ENCODE assay signal across 13 mouse cellular contexts in genomic region chr3:79818202-79818995, GRCm38 (mm10). TPM values are rescaled to one million over a fixed set of nuclear protein-coding genes. Genes with fewer than 3 reads are reported as not detected.
DNase-seq lines count a peak whose midpoint lies in the region; ATAC-seq and TF ChIP-seq lines count a peak whose summit lies in the region.
"Had no signal": no experiment of that assay in that cellular context is flagged by ENCODE, and none has a peak within 500 bp of the region (broad histone marks: within the 10 kb centered on the region; RNA-seq: fewer than 3 reads in every experiment).

No protein-coding gene starts in this region.

- TF ChIP-seq CTCF in cerebellum, adult 2 months (IDR thresholded peaks at IDR 0.05; ENCODE audit: borderline replicate concordance, insufficient read depth, low read depth, low read length) = no peak

- ATAC-seq in cerebellum, adult (ENCODE audit: insufficient number of reproducible peaks, low FRiP score, low TSS enrichment) = no peak
- 0 out of 2 replicates have a peak, but pooled peaks have one; percentile 51 for ATAC-seq in granulocyte monocyte progenitor cell, adult 5-6 weeks (replicated peaks; ENCODE audit: poor library complexity, severe bottlenecking)
- ATAC-seq: forebrain, embryonic 15.5 days had no signal

- H3K9me3 ChIP-seq in limb, embryonic 10.5 days (replicated peaks) = no peaks in the 10 kb centered on the region
- H3K9me3 ChIP-seq: forebrain, embryonic 15.5 days; liver, embryonic 13.5 days had no signal

- TF ChIP-seq POLR2A in cerebellum, adult 2 months (IDR thresholded peaks at IDR 0.05; ENCODE audit: borderline replicate concordance, insufficient read depth, low read length) = no peak

- H3K27me3 ChIP-seq in cerebellum, adult 2 months (ENCODE audit: control insufficient read depth, insufficient read depth, low read length) = no peaks in the 10 kb centered on the region
- no peaks in the 10 kb centered on the region for H3K27me3 ChIP-seq in limb, embryonic 10.5 days (ENCODE audit: low read depth, poor library complexity, severe bottlenecking)
- H3K27me3 ChIP-seq: forebrain, embryonic 15.5 days; liver, embryonic 13.5 days had no signal

- H3K36me3 ChIP-seq in limb, embryonic 10.5 days = no peaks in the 10 kb centered on the region
- H3K36me3 ChIP-seq: forebrain, embryonic 15.5 days; liver, embryonic 13.5 days had no signal

- H3K4me3 ChIP-seq in cerebellum, adult 2 months (replicated peaks; ENCODE audit: insufficient read depth, low read depth, low read length) = no peak overlapping the region
- H3K4me3 ChIP-seq in limb, embryonic 10.5 days = no peak overlapping the region
- H3K4me3 ChIP-seq: forebrain, embryonic 15.5 days; liver, embryonic 13.5 days had no signal

- no peaks in the 10 kb centered on the region; the same call in 1 of the 2 replicates for H3K4me1 ChIP-seq in cerebellum, adult 2 months (ENCODE audit: control insufficient read depth, insufficient read depth, low read length)
- peaks cover 8% of the 10 kb centered on the region for H3K4me1 ChIP-seq in limb, embryonic 10.5 days
- H3K4me1 ChIP-seq: forebrain, embryonic 15.5 days; liver, embryonic 13.5 days had no signal

- WGBS in cerebellum, adult 2 months = 38% methylated on average over 14 of the region's 14 CpGs
- WGBS in limb, embryonic 10.5 days = 19% methylated on average over 14 of the region's 14 CpGs

- H3K27ac ChIP-seq in cerebellum, adult 2 months (ENCODE audit: insufficient read depth, low read length) = peak overlapping the region; percentile 45; the same call in 1 of the 2 replicates
- H3K27ac ChIP-seq in limb, embryonic 10.5 days = no peak overlapping the region
- H3K27ac ChIP-seq: forebrain, embryonic 15.5 days; liver, embryonic 13.5 days had no signal

- DNase-seq in cerebellum, adult 2 months = no peak
- peak; percentile 11 for DNase-seq in kidney, postnatal 10 days
- DNase-seq in kidney, postnatal 36 days = no peak
- DNase-seq in limb, embryonic 10.5 days (ENCODE audit: low spot score) = peak; percentile 33
- no peak for DNase-seq in thymus, postnatal 14 days
- no peak for DNase-seq in heart, adult 11 months
- DNase-seq: adrenal gland, postnatal 10 days; heart, postnatal 10 days; liver, embryonic 13.5 days had no signal

RNA-seq across cellular contexts. Expression of gene Tmem144, which starts 34.2 kb away (rescaled TPM):
- 5.3 and 6.6 TPM in 2 replicates for polyA plus RNA-seq in cerebellum, adult 2 months (2012; rRNA removed)
- total RNA-seq in granulocyte monocyte progenitor cell, adult 5-6 weeks (2014; fragmentation: Nextera tagmentation) = 2.8 and 3.0 TPM in 2 replicates
- total RNA-seq in granulocyte monocyte progenitor cell, adult 5-6 weeks (2017) = 2.7 and 2.8 TPM in 2 replicates
- polyA plus RNA-seq in limb, embryonic 10.5 days (2016; fragmentation: Nextera tagmentation; extraction: Ambion mirVana) = 3.4 and 3.8 TPM in 2 replicates
- total RNA-seq: monocyte, adult 5-6 weeks had no signal

Comparison
In these comparisons a context has a peak if more than half of its experiments do, and no peak if none do; other contexts are left out.
1. DNase-seq: peak in kidney, postnatal 10 days (single experiment) and limb, embryonic 10.5 days (single experiment); none in cerebellum, adult 2 months (0 of 2), kidney, postnatal 36 days (0 of 2), thymus, postnatal 14 days (single experiment) and heart, adult 11 months (single experiment).